Mouse (Mus musculus): ENCODE results near the gene Bicdl1.

GRCm38 (mm10) chr5:115628083-115628482 is 103.3 kb downstream of the Bicdl1 start:
- TF ChIP-seq CTCF (IDR thresholded peaks at IDR 0.05) (no peak), POLR2A (IDR thresholded peaks at IDR 0.05; ENCODE audit: insufficient read depth, low read depth, low read length) (no peak)
